Mouse (Mus musculus): ENCODE results near the gene Nkx6-2. TPM values are rescaled to one million over a fixed set of nuclear protein-coding genes. Genes with fewer than 3 reads are reported as not detected.

Nkx6-2 gene
- polyA plus RNA-seq, 1 experiment, result 0.06 TPM

- TF ChIP-seq CTCF (conservative IDR thresholded peaks at IDR 0.05; ENCODE audit: insufficient read depth, insufficient read length, low read depth, low read length) (no peak), POLR2A (IDR thresholded peaks at IDR 0.05; ENCODE audit: low read depth, low read length) (no peak)
- no peaks in the 10 kb centered on the region for H3K4me1 ChIP-seq (ENCODE audit: control insufficient read depth, insufficient read depth, low read length)
Measured at GRCm38 (mm10) chr7:139551519-139551918, 31.1 kb downstream of the Nkx6-2 start.

GRCm38 (mm10) chr7:139550086-139550783 lies 32.4 kb downstream of the Nkx6-2 start:
- no peak overlapping the region for H3K4me3 ChIP-seq (ENCODE audit: insufficient read depth, low read depth, low read length)
- no peaks in the 10 kb centered on the region for H3K4me1 ChIP-seq (ENCODE audit: control insufficient read depth, insufficient read depth, low read length)
- H3K27ac ChIP-seq (ENCODE audit: insufficient read depth, low read depth, low read length), result no peak overlapping the region
- WGBS, result 86% methylated on average over 3 of the region's 3 CpGs
- no peaks in the 10 kb centered on the region for H3K36me3 ChIP-seq (ENCODE audit: control insufficient read depth, insufficient read depth, low read length)
- TF ChIP-seq CTCF (conservative IDR thresholded peaks at IDR 0.05; ENCODE audit: insufficient read depth, insufficient read length, low read depth, low read length) (no peak), POLR2A (IDR thresholded peaks at IDR 0.05; ENCODE audit: low read depth, low read length) (no peak)
- DNase-seq, result no peak
- H3K27me3 ChIP-seq (replicated peaks; ENCODE audit: control insufficient read depth, insufficient read depth, low read length), result no peaks in the 10 kb centered on the region

More at GRCm38 (mm10) chr7:139551519-139551918, 31.1 kb downstream of the Nkx6-2 start:
- Histone ChIP-seq H3K36me3 (ENCODE audit: control insufficient read depth, insufficient read depth, low read length) (no peaks in the 10 kb centered on the region), H3K4me3 (ENCODE audit: insufficient read depth, low read depth, low read length) (no peak overlapping the region), H3K27me3 (replicated peaks; ENCODE audit: control insufficient read depth, insufficient read depth, low read length) (no peaks in the 10 kb centered on the region), H3K27ac (ENCODE audit: insufficient read depth, low read depth, low read length) (no peak overlapping the region)
- DNase-seq, result peak; percentile 23
- WGBS, result 85% methylated on average over 2 of the region's 2 CpGs

- TF ChIP-seq CTCF (conservative IDR thresholded peaks at IDR 0.05; ENCODE audit: insufficient read depth, insufficient read length, low read depth, low read length) (no peak), POLR2A (IDR thresholded peaks at IDR 0.05; ENCODE audit: low read depth, low read length) (no peak)
- Histone ChIP-seq H3K4me1 (ENCODE audit: control insufficient read depth, insufficient read depth, low read length) (no peaks in the 10 kb centered on the region), H3K27me3 (replicated peaks; ENCODE audit: control insufficient read depth, insufficient read depth, low read length) (no peaks in the 10 kb centered on the region), H3K36me3 (ENCODE audit: control insufficient read depth, insufficient read depth, low read length) (no peaks in the 10 kb centered on the region), H3K4me3 (ENCODE audit: insufficient read depth, low read depth, low read length) (no peak overlapping the region), H3K27ac (ENCODE audit: insufficient read depth, low read depth, low read length) (no peak overlapping the region)
- 55% methylated on average over 2 of the region's 2 CpGs for WGBS
- DNase-seq, result peak; percentile 78
Measured at GRCm38 (mm10) chr7:139547325-139547724, 35.3 kb downstream of the Nkx6-2 start.

- Histone ChIP-seq H3K27ac (ENCODE audit: insufficient read depth, low read depth, low read length) (no peak overlapping the region), H3K36me3 (ENCODE audit: control insufficient read depth, insufficient read depth, low read length) (no peaks in the 10 kb centered on the region), H3K27me3 (replicated peaks; ENCODE audit: control insufficient read depth, insufficient read depth, low read length) (no peaks in the 10 kb centered on the region), H3K4me1 (ENCODE audit: control insufficient read depth, insufficient read depth, low read length) (no peaks in the 10 kb centered on the region), H3K4me3 (ENCODE audit: insufficient read depth, low read depth, low read length) (no peak overlapping the region)
- 78% methylated on average over 12 of the region's 12 CpGs for WGBS
- no peak for TF ChIP-seq CTCF (conservative IDR thresholded peaks at IDR 0.05; ENCODE audit: insufficient read depth, insufficient read length, low read depth, low read length)
- TF ChIP-seq POLR2A (IDR thresholded peaks at IDR 0.05; ENCODE audit: low read depth, low read length), result no peak
- no peak for DNase-seq
Measured at GRCm38 (mm10) chr7:139544706-139545625, 37.6 kb downstream of the Nkx6-2 start.

GRCm38 (mm10) chr7:139541422-139541821 lies 41.2 kb downstream of the Nkx6-2 start:
- DNase-seq, result no peak
- TF ChIP-seq POLR2A (IDR thresholded peaks at IDR 0.05; ENCODE audit: low read depth, low read length), result no peak
- peak; percentile 39; the same call in 1 of the 2 replicates for TF ChIP-seq CTCF (conservative IDR thresholded peaks at IDR 0.05; ENCODE audit: insufficient read depth, insufficient read length, low read depth, low read length)
- WGBS, result 76% methylated on average over 6 of the region's 6 CpGs
- H3K4me3 ChIP-seq (ENCODE audit: insufficient read depth, low read depth, low read length), result no peak overlapping the region
- no peak overlapping the region for H3K27ac ChIP-seq (ENCODE audit: insufficient read depth, low read depth, low read length)
- H3K4me1 ChIP-seq (ENCODE audit: control insufficient read depth, insufficient read depth, low read length), result no peaks in the 10 kb centered on the region
- H3K27me3 ChIP-seq (replicated peaks; ENCODE audit: control insufficient read depth, insufficient read depth, low read length), result no peaks in the 10 kb centered on the region
- H3K36me3 ChIP-seq (ENCODE audit: control insufficient read depth, insufficient read depth, low read length), result no peaks in the 10 kb centered on the region

GRCm38 (mm10) chr7:139540601-139541000 lies 42.0 kb downstream of the Nkx6-2 start:
- Histone ChIP-seq H3K27me3 (replicated peaks; ENCODE audit: control insufficient read depth, insufficient read depth, low read length) (no peaks in the 10 kb centered on the region), H3K36me3 (ENCODE audit: control insufficient read depth, insufficient read depth, low read length) (no peaks in the 10 kb centered on the region), H3K4me3 (ENCODE audit: insufficient read depth, low read depth, low read length) (no peak overlapping the region), H3K27ac (ENCODE audit: insufficient read depth, low read depth, low read length) (no peak overlapping the region), H3K4me1 (ENCODE audit: control insufficient read depth, insufficient read depth, low read length) (no peaks in the 10 kb centered on the region)
- TF ChIP-seq POLR2A (IDR thresholded peaks at IDR 0.05; ENCODE audit: low read depth, low read length), result no peak
- TF ChIP-seq CTCF (conservative IDR thresholded peaks at IDR 0.05; ENCODE audit: insufficient read depth, insufficient read length, low read depth, low read length), result no peak
- DNase-seq, result no peak
- 79% methylated on average over 1 of the region's 1 CpGs for WGBS

- H3K27me3 ChIP-seq (replicated peaks; ENCODE audit: control insufficient read depth, insufficient read depth, low read length), result no peaks in the 10 kb centered on the region
- WGBS, result 79% methylated on average over 2 of the region's 2 CpGs
- H3K36me3 ChIP-seq (ENCODE audit: control insufficient read depth, insufficient read depth, low read length), result no peaks in the 10 kb centered on the region
- DNase-seq, result peak; percentile 53
- TF ChIP-seq CTCF (conservative IDR thresholded peaks at IDR 0.05; ENCODE audit: insufficient read depth, insufficient read length, low read depth, low read length) (no peak), POLR2A (IDR thresholded peaks at IDR 0.05; ENCODE audit: low read depth, low read length) (no peak)
- no peaks in the 10 kb centered on the region for H3K4me1 ChIP-seq (ENCODE audit: control insufficient read depth, insufficient read depth, low read length)
- no peak overlapping the region for H3K4me3 ChIP-seq (ENCODE audit: insufficient read depth, low read depth, low read length)
- H3K27ac ChIP-seq (ENCODE audit: insufficient read depth, low read depth, low read length), result no peak overlapping the region
Measured at GRCm38 (mm10) chr7:139538541-139538940, 44.1 kb downstream of the Nkx6-2 start.

Measured in kidney, adult 2 months (tissue).